Mouse (Mus musculus): ENCODE data around the gene Pou2f3.

Gene Pou2f3

DNA sequence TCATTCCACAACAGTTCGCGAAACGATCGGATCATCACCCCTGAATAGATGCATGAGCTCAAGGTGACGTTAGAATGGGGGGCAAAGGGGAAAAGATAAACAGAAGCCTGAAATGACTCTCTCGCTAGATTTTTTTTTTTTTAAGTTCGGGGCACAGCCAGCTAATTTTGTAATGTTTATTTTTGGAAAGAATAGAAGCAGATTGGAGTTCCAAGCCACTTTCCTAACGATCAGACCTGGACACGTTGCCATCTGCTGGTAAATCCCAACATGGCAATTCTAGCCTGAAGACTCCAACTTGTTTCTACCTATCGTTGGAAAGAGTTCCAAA, 103.0 kb downstream of the Pou2f3 start, which contains the start of gene Arhgef12:
Gene Arhgef12 (minus strand): TSS at position 53 of the 331 bp plus-strand sequence.
- DNase-seq, result peak; percentile 58

DNA sequence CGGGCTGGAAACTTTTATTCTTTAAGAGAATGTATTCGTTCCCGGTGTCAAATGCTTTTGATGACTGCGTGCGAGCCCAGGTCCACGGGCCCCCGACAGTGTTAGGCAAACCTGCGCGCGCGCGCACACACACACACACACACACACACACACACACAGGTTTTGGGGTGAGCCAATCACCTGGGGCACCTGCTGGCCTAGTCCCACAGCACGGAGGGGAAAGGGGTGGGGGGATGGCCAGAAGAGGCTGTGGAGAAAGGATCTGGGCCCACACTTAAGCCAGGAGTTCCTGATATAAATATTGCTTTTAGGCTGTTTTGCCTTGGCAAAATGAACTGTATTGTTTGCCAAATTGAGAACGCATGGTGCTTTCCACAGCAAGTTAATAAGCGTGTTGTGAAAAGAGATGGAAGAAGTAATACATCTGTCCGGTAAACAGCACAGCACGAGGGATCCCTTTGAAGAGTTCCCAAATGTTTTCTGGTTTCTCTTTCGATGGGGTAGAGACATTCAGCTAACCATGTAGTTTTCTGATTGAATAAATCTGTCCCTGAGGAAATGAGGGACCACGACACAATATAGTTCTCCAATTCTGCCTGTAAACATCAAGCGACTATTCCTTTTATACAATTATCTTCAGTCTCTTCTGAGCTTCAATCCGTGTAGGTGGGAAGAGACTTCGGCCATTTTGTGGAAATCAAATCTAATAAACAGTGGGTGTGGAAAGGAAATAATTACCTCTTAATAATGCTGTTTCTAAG, 103.6 kb downstream of the Pou2f3 start:
- DNase-seq, result no peak

DNA sequence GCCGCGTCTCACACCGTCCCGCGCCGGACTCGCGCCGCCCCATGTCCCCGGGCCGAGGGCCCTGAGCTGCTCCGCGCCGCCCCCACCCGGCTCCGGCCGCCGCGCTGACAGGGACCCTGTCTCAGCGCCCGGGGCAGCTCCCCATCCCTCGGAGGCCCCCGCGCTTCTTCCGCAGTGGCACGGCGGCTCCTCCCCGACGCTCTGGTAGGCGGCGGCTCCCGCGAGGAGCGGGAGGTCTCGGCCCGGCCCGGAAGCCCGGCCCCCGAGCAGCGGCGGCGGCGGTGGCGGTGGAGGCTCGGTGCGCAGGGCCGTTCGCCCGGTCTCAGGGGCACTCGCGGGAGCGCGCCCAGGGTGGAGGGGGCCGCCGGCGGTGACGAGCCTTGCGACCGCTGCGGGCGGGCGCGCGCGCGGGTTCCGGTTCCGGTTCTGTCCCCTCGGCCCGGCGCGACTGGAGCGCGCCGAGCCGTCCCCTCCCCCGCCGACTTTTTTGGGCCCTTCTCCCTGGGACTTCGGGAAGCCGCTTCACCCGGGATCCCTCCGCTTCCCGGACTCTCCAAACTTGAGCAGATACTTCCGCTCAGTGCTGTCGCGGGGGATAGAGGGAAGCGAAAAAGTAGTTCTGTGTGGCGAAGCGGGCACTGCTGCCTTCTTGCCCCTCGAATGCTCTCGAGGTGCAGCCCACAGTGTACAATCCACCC, 104.4 kb downstream of the Pou2f3 start:
- DNase-seq, result peak; percentile 92

DNA sequence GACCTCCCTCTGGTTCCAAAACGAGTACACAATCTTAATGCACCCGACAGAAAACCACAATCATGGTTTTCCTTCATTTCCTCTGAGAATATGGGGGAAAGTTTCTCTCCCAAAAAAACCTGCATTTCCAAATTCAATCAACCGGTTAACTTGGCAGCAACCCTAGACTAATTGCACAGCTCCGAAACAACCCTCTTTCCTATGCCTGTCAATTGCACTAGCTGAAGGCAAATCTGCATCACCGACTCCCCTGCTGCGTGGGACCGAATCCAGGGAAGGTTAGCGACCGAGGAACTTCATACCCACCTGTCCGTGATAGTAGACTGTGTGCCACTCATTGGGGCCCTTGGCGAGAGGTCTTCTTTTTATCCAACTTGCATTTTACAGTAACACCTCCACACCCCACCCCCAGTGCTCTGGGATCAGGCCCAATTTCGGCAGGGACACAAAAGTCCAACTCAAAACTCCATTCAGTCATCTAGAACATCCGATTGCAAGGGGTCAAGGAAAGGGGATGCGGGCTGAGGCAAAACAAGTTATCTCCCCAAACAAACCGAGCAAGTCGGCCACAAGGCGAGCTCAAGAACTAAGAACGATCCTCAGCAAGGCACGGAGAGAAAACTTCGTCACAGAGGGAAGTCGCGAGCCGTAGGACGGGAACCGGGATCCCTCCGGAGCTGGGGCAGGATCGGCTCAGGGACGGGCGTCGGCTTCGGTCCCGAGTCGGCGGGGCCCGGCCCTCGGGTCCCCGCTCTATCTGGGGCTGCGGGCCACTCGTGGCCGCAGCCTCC, 105.1 kb downstream of the Pou2f3 start:
- peak; percentile 74 for DNase-seq

DNA sequence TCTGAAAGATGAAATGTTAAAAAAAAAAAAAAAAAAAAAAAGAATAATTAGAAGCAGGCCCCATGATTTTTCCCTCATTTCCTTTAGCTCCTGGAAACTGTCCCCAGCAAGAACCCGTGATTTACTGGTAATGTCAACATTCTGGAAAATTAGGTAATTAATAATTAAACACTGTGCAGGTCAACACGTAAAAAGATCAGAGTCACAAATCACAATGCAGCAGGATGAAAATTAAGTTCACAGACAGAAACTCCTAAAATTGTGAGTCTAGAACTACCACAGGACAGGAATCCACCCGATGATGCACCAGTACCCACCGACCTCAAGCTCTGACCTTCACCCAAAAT, 105.7 kb downstream of the Pou2f3 start:
- peak; percentile 40 for DNase-seq

DNA sequence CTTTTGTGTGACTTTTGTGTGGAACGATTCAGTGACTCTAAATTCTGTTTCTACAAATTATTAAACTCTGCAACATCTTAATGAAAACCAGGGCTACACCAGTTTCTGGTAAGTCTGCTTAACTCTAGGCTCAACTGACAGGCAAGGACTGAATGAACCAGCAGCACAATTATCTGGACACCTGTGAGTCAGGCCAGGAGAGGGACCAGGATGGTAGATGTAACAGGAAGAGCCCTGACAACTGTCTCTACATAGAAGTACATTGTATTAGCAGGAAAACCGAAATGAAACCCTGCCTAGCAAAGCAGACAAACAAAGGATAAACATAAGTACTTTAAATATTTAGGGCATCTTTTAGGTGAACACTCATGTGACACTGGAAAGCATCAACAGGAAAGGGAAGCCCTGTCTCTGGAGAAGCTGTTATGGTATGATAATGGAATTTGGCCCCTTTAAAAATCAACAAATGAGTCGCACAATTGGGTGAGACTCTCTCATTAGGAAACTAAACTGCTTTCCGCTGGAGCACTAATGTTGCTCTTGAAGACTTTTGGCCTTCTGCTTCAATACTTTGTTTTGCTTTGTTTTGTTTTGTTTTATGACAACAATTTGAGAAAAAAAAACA, 106.4 kb downstream of the Pou2f3 start:
- no peak for DNase-seq

DNA sequence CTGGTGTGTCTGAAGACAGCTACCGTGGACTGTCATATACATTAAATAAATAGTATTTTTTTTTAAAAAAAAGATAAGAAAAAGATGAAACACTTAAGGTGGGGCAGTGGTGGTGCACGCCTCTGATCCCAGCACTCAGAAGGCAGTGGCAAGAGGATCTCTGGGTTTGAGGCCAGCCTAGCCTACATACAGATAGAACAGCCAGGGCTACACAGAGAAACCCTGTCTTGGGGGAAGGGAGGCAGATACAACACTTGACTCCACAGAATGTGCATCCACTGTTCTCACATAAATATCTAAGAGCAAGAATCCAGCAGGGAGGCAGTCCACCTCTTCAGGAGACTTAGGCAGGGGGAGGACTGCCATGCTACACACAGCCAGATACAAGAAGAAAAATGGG, 107.2 kb downstream of the Pou2f3 start:
- DNase-seq, result no peak

DNA sequence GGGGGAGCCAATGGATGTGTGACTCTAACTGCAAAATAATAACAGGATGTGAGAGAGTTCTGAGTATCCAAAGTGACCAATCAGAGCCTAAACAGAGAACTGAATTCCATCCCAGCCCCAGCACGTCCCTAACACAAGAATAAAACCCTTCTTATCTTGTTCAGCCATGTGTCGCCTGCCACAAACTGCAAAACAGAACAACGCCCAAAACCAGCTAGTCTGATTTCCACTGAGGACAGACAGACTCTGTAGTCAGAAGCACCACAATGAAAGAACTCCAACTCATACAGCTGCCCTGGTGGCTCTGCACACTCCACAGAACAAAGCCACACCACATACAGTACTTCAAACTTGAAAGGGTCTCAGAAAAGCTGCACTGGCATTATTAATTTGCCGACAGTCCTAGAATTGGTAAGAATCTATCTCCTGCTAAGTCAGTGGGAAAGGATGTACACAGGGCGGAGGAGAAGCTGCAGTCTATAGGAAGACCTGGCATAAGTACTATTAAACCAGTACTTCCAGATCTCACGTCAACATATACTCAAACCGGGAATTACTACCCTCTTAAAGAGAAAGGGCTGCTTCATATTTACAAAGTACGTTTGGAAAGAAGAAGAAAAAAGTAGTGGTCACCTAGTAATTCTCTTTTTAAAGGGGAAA, 108.1 kb downstream of the Pou2f3 start:
- no peak for DNase-seq

DNA sequence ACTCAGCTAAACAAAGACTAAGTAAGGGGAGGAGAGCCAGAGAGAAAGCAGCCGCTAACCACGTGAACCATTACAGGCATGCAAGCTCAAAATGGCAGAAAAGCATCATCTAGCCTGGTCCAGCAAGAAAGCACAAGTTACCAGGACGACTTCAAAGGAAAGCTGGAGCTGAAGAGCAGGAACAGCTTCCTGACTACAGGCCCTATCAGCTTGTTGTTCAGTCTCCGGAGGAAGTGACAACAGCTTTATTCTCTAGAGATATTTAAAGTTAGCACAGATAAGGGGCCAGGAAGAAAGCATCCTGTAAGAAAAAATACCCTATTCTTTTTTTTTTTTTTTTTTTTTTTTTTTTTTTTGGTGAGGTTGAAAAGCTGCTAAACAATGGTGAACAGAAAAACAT, 111.2 kb downstream of the Pou2f3 start:
- no peak for DNase-seq

DNA sequence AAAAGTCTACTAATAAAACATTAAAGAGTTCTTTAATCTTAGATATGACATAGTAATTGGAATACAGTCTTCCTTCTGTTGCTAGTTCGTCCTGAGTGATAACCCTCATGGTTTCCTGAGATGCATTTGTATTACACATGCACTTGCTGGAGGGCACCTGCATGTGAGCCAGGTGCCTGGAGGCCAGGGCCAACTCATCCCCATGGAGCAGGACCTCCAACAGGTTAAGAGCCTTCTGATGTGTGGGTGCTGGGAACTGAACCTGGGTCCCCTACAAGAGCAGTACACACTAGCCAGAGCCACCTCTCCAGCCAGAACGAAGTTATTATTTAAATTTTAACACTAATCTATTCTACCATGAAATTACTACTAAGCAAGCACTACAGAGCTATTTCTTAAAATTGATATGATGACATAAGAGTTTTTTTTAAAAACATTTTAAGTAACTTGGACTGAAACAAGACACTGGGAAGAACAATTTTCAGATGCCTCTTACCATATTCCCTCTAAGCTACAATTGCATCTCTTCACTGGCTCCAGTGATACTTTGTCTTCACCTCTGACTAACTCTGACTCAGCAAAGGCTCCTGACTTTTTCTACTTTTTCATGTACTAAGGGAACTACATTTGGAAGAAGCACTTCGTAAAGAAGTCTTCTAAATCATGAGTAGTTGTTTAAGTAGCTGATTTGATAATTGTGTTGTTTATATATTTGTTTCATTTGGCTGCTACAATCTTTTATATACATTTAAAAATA, 112.2 kb downstream of the Pou2f3 start:
- DNase-seq, result no peak

DNA sequence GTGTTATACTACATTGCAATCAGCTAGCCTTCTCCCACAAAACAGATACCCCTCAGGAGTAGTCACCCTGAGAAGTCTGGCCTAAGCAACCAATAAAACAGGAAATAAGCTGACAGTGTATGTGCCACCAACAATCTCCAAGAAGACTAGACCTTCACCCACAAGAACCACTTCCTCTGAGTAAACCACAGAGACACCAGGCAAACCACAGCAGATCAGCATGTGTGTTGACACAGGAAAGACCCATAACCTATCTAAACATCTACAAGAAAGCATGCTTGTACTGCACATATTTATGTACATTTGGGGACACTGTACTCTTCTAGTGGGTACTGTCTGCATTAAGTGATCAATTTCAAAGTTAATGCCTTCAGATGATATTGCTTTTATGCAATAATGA, 113.8 kb downstream of the Pou2f3 start:
- DNase-seq, result no peak

DNA sequence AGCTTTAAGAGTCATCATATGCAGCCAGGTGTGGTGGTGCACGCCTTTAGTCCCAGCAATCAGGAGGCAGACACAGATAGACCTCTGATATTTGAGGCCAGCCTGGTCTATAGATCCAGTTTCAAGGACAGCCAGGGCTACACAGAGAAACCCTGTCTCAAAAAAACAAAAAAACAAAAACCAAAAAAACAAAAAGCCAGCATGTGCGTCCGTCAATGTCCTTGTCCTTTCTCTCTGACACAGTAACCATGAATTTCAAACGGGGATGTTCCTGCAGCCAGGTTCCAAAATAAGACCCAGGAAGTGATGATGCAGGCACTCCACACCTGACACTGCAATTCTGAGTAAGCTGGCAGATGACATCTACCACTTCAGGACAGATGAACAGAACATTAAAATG, 115.3 kb downstream of the Pou2f3 start:
- no peak for DNase-seq

DNA sequence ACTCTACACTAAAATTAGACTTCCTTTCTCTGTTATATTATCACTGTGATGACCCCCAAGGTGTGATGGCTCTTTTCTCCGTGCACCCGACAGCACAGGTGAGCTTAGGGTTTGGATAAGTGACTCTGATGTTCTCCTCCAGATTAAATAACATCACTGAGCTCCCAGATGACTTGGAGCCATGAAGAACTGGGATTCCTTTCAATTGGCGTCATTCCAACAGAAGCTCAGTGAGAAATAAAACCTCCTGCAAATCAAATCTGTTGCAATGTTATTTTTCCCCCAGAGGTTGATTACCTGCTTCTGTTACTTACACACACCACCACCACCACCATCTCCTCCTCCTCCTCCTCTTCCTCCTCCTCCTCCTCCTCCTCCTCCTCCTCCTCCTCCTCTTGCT, 116.4 kb downstream of the Pou2f3 start:
- no peak for DNase-seq

DNA sequence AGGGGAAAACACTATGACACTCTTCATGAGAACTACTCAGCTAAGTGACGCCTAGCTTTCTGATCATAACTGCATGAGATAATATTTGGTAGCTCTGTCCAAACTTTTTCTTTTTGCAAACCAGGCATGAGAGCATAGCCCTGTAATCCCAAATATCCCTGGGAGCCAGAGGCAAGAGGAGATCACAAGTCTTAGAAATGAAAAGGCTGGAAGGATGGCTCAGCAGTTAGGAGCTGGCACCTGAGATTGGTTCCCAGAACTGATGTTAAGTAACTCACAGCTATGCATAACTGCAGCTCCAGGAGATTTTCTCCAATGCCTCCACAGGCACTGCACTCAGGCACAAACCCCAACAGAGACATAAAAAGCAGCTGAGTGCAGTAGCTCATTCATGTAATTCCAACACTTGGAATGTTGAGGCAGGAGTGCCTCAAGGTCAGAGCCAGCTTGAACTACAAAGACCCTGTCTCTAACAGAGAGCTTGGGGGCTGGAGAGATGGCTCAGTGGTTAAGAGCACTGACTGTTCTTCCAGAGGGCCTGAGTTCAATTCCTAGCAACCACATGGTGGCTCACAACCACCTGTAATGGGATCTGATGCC, 124.4 kb downstream of the Pou2f3 start:
- DNase-seq, result no peak

DNA sequence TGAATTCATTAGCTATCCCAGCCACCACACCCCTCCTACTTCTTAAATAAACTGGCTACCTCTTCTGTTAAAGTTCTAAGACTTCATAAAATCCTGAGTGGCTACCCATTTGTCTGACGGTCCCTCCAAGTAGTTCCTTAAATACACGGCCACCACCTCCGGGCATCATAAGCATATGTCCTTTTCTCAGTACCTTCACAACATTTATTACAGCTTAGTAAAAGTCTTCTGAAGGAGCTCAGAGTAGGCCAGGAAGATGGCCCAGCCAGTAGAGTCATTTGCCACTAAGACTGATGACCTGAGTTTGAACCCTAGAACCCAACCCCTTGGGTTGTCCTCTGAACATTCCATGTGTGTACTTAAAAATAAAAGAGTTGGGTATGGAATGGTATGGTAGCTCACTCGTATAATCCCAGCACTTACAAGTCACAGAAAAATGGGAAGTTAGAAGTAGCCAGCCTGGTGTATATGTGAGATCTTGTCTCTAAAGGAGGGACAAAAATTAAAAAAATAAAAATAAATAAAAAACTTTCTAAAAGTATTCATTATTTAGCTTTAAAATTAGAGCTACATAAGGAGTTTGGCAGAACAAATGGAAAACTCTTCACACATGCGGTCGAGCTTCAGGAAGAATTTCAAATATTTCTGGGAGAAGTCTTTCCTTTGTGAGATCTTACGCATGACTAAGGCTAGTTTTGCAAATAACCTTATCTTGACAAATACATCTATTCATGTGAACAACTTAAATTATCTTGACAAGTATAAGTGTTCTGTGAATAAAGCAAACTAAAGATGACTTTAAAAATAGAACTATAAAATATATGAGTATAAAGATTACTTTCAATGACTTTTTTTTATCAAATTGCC, 125.4 kb downstream of the Pou2f3 start:
- DNase-seq, result no peak

DNA sequence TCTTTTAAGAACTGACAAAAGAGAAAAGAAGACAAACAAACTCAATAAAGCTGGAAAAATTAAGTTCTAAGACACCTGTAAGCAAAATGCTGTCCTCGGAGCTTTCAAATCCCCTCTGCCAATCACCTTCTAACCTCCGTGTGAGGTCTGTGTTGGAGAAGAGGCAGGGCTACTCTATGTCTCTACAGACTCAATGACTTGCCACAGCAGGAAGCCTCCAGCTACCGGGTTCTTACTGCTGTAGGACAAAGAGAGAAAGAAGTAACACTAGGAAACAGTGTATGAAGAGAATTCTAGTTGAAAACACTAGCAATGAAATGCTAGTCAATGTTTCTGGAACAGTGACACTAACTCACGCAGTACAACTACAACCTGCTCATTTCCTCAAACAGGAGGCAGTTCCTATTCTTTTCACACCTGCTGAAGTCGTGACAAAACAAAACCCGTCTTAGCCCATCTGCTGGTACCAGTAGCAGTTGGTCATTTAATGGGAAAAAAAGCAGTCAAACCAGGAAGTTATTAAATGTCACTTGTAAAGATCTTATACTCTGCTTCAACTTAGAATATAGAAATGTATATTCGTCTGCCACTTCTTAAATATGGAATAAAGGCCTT, 126.6 kb downstream of the Pou2f3 start:
- DNase-seq, result no peak

DNA sequence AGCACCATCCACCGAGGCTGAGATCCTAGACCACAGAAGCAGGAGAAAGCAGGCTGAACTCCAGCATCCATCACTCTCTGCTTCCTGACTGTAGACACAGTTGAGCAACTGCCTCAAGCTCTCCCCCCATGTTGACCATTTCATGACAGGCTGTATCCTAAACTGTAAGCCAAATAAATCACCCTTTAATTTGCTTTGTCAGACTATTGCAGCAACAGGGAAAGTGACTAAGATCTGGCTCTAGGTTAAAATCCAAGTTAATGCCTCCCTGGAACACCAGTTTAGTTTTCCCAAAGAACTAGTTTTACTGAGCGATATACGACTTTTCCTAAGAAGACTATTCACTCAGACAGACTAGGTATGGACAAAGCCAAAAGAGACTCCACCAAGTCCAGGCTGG, 131.5 kb downstream of the Pou2f3 start:
- DNase-seq, result no peak

DNA sequence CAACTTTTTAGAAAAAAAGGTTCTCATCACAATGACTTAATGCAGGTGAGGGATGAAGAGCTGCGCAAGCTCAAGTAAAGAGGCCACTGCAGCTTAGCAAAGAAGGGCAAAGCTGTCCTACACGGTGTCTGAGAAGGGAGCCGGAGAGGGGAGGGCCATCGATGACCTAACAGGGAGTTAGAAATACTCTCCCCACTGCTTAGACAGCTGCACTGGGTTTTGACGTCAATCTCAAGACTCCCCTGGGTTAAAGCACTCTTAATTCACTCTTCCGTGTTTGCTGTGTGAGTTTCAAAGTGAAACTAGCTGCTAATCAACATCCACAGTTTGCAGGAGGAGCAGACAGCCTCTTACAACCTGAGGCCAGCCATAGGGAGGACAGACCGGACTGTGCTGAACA, 134.0 kb downstream of the Pou2f3 start:
- DNase-seq, result no peak

DNA sequence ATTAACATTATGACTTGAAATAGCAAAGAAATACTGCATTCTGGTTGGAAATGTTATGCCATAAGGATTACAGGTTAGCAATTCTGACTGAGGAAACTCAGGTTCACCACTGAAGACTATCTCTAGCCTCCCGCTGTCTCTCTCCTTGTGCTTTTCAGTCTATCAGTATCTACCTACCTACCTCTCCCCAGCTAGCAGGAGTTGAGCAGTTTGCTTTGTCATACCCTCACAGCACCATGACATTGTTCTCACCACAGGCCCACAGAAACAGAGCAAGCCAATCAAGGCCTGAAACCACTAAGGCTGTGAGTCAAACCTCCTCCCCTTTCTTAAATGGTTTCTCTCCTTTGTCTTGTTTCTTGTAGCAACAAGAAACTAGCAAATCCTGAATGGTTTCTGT, 135.6 kb downstream of the Pou2f3 start:
- DNase-seq, result no peak

All from kidney, adult 11 months (tissue).